Mouse (Mus musculus) left cerebral cortex, adult 6 months (tissue): ENCODE measurements around the gene Rusc1. TPM values are rescaled to one million over a fixed set of nuclear protein-coding genes. Genes with fewer than 3 reads are reported as not detected.

Source experiments
- long read RNA-seq, 2 experiments: library from polyadenylated mRNA; unstranded; transcript quantifications; one replicate each; pipeline ENCODE4 v2.0.0; 2019 to 2020
- polyA plus RNA-seq: library from polyadenylated mRNA; unstranded; fragments of <200 nt; fragmentation: Nextera tagmentation; gene quantifications from 2 replicates; pipeline ENCODE4 v1.2.3, GENCODE M21; 2021

The Rusc1 gene
- polyA plus RNA-seq: 47.9 and 79.6 TPM in 2 replicates
- long read RNA-seq, experiment 1, transcript Rusc1-203 (9 exons, 1,922 nt): minor isoform, 6 of 278 reads
- long read RNA-seq, experiment 1, transcript Rusc1-201 (10 exons, 3,316 nt): major isoform, 148 of 278 reads
- long read RNA-seq, experiment 1, transcript Rusc1-202 (11 exons, 3,706 nt): minor isoform, 6 of 278 reads
- long read RNA-seq, experiment 1, partial matches to known transcripts: 103 of 278 reads
- long read RNA-seq, experiment 1, other reads (novel, unspliced or antisense): 14 of 278 reads
- long read RNA-seq, experiment 2, transcript Rusc1-201 (10 exons, 3,316 nt): major isoform, 8 of 59 reads
- long read RNA-seq, experiment 2, partial matches to known transcripts: 35 of 59 reads
- long read RNA-seq, experiment 2, other reads (novel, unspliced or antisense): 16 of 59 reads

DNA sequence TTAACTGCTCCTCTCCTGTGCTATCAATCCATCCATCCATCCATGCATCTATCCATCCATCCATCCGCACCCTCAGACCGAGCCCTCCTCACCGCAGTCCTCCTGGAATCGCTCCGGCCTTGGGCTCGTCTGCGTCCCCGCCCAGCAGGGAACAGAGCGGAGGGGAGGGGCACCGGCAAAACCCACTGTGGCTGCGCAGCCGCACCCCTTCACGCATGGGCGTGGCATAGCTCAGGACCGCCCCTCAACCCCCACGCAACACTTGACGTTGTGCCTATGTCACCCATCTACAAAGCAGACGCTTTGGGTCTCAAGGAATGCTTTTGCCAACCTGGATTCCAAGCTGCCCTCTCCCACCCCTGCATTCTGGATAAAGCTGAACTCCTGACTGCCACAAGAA, at the start of gene Rusc1:
Rusc1 (minus strand) TSS at position 137 of the 400 bp plus-strand sequence.

GRCm38 (mm10) chr3:89135958-89136357, 42.8 kb upstream of the Rusc1 start, which contains the start of gene Pklr:
Gene Pklr, plus strand, starts transcription at chr3:89136142.

GRCm38 (mm10) chr3:89101812-89102494, 8.8 kb upstream of the Rusc1 start, which contains the start of gene Fdps:
Gene Fdps, minus strand, starts transcription at chr3:89101959.

DNA sequence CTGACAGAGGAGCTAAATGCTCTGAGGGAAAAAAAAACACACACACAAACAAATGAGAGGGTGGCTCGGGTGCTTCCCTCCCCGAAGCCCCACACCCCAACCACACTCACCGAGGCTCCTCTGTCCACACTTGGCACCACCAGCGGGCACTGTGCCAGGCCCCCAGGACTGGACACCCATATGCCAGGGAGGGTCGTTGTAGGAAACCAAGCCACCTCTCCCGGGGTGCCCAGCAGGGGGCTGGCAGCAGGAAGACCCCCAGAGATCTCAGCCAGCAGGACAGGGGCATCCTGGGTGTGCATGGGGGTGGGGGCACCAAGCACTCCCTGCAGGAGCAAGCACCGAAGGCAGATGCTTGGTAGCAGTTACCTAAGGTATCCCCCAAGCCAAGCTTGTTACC, 7.7 kb upstream of the Rusc1 start, which contains the start of gene Gm43738:
Gm43738 (minus strand) TSS at position 289 of the 400 bp plus-strand sequence.

Other genes with a start within 250 kb of the Rusc1 start
- gene Msto1, start 179.3 kb downstream of the Rusc1 start, polyA plus RNA-seq: 18.8 and 21.4 TPM in 2 replicates
- gene Ash1l, start 142.7 kb downstream of the Rusc1 start, polyA plus RNA-seq: 7.1 and 9.1 TPM in 2 replicates
- gene Dap3, start 142.1 kb downstream of the Rusc1 start, polyA plus RNA-seq: 98.6 and 110 TPM in 2 replicates
- gene Gm43738, start 7.8 kb upstream of the Rusc1 start, polyA plus RNA-seq: 0.10 TPM in 1 of 2 replicates, not detected in the other
- gene Fdps, start 8.6 kb upstream of the Rusc1 start, polyA plus RNA-seq: 156 and 192 TPM in 2 replicates
- not detected in 2 replicates for gene Pklr, start 42.8 kb upstream of the Rusc1 start, polyA plus RNA-seq
- 2.2 and 5.2 TPM in 2 replicates for gene Hcn3, start 66.9 kb upstream of the Rusc1 start, polyA plus RNA-seq
- 3.0 and 3.7 TPM in 2 replicates for gene Clk2, start 71.5 kb upstream of the Rusc1 start, polyA plus RNA-seq
- gene Scamp3, start 84.2 kb upstream of the Rusc1 start, polyA plus RNA-seq: 65.4 and 69.8 TPM in 2 replicates
- gene Fam189b, start 89.8 kb upstream of the Rusc1 start, polyA plus RNA-seq: 8.2 and 15.5 TPM in 2 replicates
- 24.1 and 25.8 TPM in 2 replicates for gene Gba, start 109.6 kb upstream of the Rusc1 start, polyA plus RNA-seq
- 8.3 and 12.0 TPM in 2 replicates for gene Thbs3, start 121.9 kb upstream of the Rusc1 start, polyA plus RNA-seq
- gene Mtx1, start 133.8 kb upstream of the Rusc1 start, polyA plus RNA-seq: 121 and 135 TPM in 2 replicates
- gene Muc1, start 135.7 kb upstream of the Rusc1 start, polyA plus RNA-seq: 0.20 and 0.34 TPM in 2 replicates
- gene Krtcap2, start 152.7 kb upstream of the Rusc1 start, polyA plus RNA-seq: 209 and 223 TPM in 2 replicates
- 23.1 and 27.4 TPM in 2 replicates for gene Trim46, start 153.0 kb upstream of the Rusc1 start, polyA plus RNA-seq
- 276 and 277 TPM in 2 replicates for gene Dpm3, start 166.0 kb upstream of the Rusc1 start, polyA plus RNA-seq
- 48.6 and 65.6 TPM in 2 replicates for gene Slc50a1, start 177.3 kb upstream of the Rusc1 start, polyA plus RNA-seq
- gene Efna1, start 187.8 kb upstream of the Rusc1 start, polyA plus RNA-seq: 11.1 and 12.0 TPM in 2 replicates
- gene Efna3, start 229.7 kb upstream of the Rusc1 start, polyA plus RNA-seq: 5.6 and 31.3 TPM in 2 replicates
- gene Efna4, start 244.7 kb upstream of the Rusc1 start, polyA plus RNA-seq: 0.30 and 0.44 TPM in 2 replicates